Mouse (Mus musculus) lung, postnatal 0 days (tissue): ENCODE measurements around the gene Tagln3.

Experiments used
- CTCF ChIP-seq: IDR thresholded peaks from 2 replicates; pipeline ENCODE4 v1.5.1; 2016; ENCODE audit warnings: antibody characterized with exemption, mild to moderate bottlenecking
- EP300 ChIP-seq: IDR thresholded peaks from 2 replicates; pipeline ENCODE4 v1.6.1; 2016; ENCODE audit warnings: antibody characterized with exemption, mild to moderate bottlenecking, control low read depth

- TF ChIP-seq EP300 (no peak), CTCF (0 out of 2 replicates have a peak, but pooled peaks have one; percentile 11)
Measured at GRCm38 (mm10) chr16:45743591-45744144, 19.3 kb upstream of the Tagln3 start.
